Mouse (Mus musculus) MEL (cell line): Measurements from ENCODE around the gene Naip5.

Source experiments
- CTCF ChIP-seq, 3 experiments: IDR thresholded peaks in 2 of 3; conservative IDR thresholded peaks in 1 of 3; 2 replicates each; pipeline ENCODE4 v1.5.1; 2011 to 2012; ENCODE audit warnings: low read length in 3 of 3, low read depth in 2 of 3, mild to moderate bottlenecking in 2 of 3, improper control_type of control experiment in 1 of 3, inconsistent platforms in 1 of 3, mixed read lengths in 1 of 3, moderate library complexity in 1 of 3; ENCODE audit not compliant: control insufficient read depth in 1 of 3, insufficient read depth in 1 of 3, poor library complexity in 1 of 3, severe bottlenecking in 1 of 3
- EP300 ChIP-seq, 2 experiments: IDR thresholded peaks; 2 replicates each; pipeline ENCODE4 v1.6.1; 2011; ENCODE audit warnings: improper control_type of control experiment in 2 of 2, low read length in 2 of 2, low read depth in 1 of 2, mild to moderate bottlenecking in 1 of 2
- KAT2A ChIP-seq: conservative IDR thresholded peaks from 2 replicates; pipeline ENCODE4 v1.6.1; 2012; ENCODE audit warnings: low read depth, low read length, improper control_type of control experiment, inconsistent platforms
- MAX ChIP-seq: IDR thresholded peaks from 2 replicates; pipeline ENCODE4 v1.6.1; 2011; ENCODE audit warnings: low read length, improper control_type of control experiment
- POLR2A ChIP-seq, 2 experiments: IDR thresholded peaks; 2 replicates each; pipeline ENCODE4 v1.6.1; 2011 to 2012; ENCODE audit warnings: low read length in 2 of 2, mild to moderate bottlenecking in 2 of 2, control low read depth in 1 of 2, improper control_type of control experiment in 1 of 2, low read depth in 1 of 2, moderate library complexity in 1 of 2; ENCODE audit not compliant: control insufficient read depth in 1 of 2, insufficient read depth in 1 of 2, poor library complexity in 1 of 2
- POLR2AphosphoS5 ChIP-seq: IDR thresholded peaks from 2 replicates; pipeline ENCODE4 v1.6.1; 2012; ENCODE audit warnings: low read depth, borderline replicate concordance, mild to moderate bottlenecking, inconsistent platforms, low read length, moderate library complexity, mixed read lengths
- SMC3 ChIP-seq: IDR thresholded peaks from 2 replicates; pipeline ENCODE4 v1.6.1; 2011; ENCODE audit warnings: low read depth, low read length, improper control_type of control experiment
- TBP ChIP-seq: IDR thresholded peaks from 2 replicates; pipeline ENCODE4 v1.8.0; 2011; ENCODE audit warnings: low read depth, low read length, improper control_type of control experiment
- USF1 ChIP-seq: IDR thresholded peaks from 2 replicates; pipeline ENCODE4 v1.6.1; 2014; ENCODE audit warnings: low read depth, mild to moderate bottlenecking, inconsistent platforms, low read length, improper control_type of control experiment, moderate library complexity
- ZNF384 ChIP-seq: IDR thresholded peaks from 2 replicates; pipeline ENCODE4 v1.6.1; 2012; ENCODE audit warnings: low read depth, mild to moderate bottlenecking, inconsistent platforms, low read length, improper control_type of control experiment

DNA sequence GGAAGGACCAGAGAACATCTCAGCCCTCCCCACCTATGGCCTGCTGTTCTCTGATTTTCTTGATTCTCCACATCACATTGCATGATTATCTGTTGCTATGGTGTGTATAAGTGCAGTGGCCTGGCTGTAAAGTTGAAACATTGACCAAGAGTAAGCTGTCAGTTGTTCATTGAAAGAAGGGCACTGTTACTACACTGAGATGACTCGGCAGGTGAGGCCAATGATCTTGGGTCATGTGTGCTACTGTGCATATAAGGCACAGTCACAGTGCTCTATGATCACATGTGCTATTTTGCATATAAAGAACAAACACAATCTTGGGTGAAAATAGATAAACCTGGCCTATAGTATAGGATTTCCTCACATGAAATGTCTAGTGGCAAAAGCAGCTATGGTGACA, 38.5 kb upstream of the Naip5 start:
- TF ChIP-seq USF1: no peak
- TF ChIP-seq POLR2AphosphoS5: no peak
- TF ChIP-seq MAX: no peak
- TF ChIP-seq CTCF (IDR thresholded peaks at IDR 0.05 in 2 of 3, conservative IDR thresholded peaks at IDR 0.05 in 1 of 3; ENCODE audit: control insufficient read depth in 1 of 3, insufficient read depth in 1 of 3, low read depth in 2 of 3, low read length in 3 of 3, poor library complexity in 1 of 3, severe bottlenecking in 1 of 3): no peak
- no peak for TF ChIP-seq ZNF384
- no peak for TF ChIP-seq POLR2A (IDR thresholded peaks at IDR 0.05; ENCODE audit: control insufficient read depth in 1 of 2, insufficient read depth in 1 of 2, low read depth in 1 of 2, low read length in 2 of 2, poor library complexity in 1 of 2)
- no peak for TF ChIP-seq SMC3
- TF ChIP-seq EP300 (IDR thresholded peaks at IDR 0.05; ENCODE audit: low read depth in 1 of 2, low read length in 2 of 2): no peak
- TF ChIP-seq TBP: no peak
- TF ChIP-seq KAT2A: no peak
